Mouse (Mus musculus) CH12.LX (cell line): ENCODE results near the gene Pdcd1. TPM values are rescaled to one million over a fixed set of nuclear protein-coding genes. Genes with fewer than 3 reads are reported as not detected.

Source experiments
- DNase-seq: peaks from one replicate; pipeline ENCODE4 v3.0.0-alpha.2; 2013; ENCODE audit errors: extremely low read depth
- H3K27ac ChIP-seq: 2 replicates; pipeline ENCODE4 v1.5.1; 2012; ENCODE audit warnings: low read depth, mild to moderate bottlenecking, control low read depth, moderate library complexity; ENCODE audit not compliant: insufficient read depth
- H3K27me3 ChIP-seq: replicated peaks from 2 replicates; pipeline ENCODE3; 2012; ENCODE audit warnings: inconsistent platforms
- H3K36me3 ChIP-seq, 2 experiments: replicated peaks in 1 of 2; 2 replicates each; pipeline versions ENCODE3 to v1.6.1; 2012; ENCODE audit warnings: inconsistent platforms in 1 of 2, low read length in 1 of 2, mild to moderate bottlenecking in 1 of 2, mixed read lengths in 1 of 2, moderate library complexity in 1 of 2; ENCODE audit not compliant: control insufficient read depth in 1 of 2, insufficient read depth in 1 of 2
- H3K4me1 ChIP-seq, 2 experiments: 2 replicates each; pipeline ENCODE4 v1.6.1; 2012; ENCODE audit warnings: inconsistent platforms in 1 of 2, moderate library complexity in 1 of 2; ENCODE audit not compliant: insufficient read depth in 2 of 2, control insufficient read depth in 1 of 2
- H3K4me2 ChIP-seq: 2 replicates; pipeline ENCODE4 v1.6.1; 2012; ENCODE audit warnings: low read depth, mild to moderate bottlenecking, control low read depth; ENCODE audit not compliant: poor library complexity, insufficient read depth, severe bottlenecking
- H3K4me3 ChIP-seq, 3 experiments: fragments of 150-350 bp in 1 of 3; sonication (generic) in 1 of 3; replicated peaks in 1 of 3; 2 replicates each; pipeline versions ENCODE3 to v1.5.1; 2011 to 2012; ENCODE audit warnings: low read depth in 2 of 3, low read length in 2 of 3, mild to moderate bottlenecking in 2 of 3, moderate library complexity in 2 of 3, control low read depth in 1 of 3, improper control_type of control experiment in 1 of 3, inconsistent platforms in 1 of 3, mixed read lengths in 1 of 3; ENCODE audit not compliant: poor library complexity in 1 of 3
- H3K79me2 ChIP-seq: replicated peaks from 2 replicates; pipeline ENCODE4 v1.6.1; 2012; ENCODE audit warnings: mild to moderate bottlenecking, moderate library complexity; ENCODE audit not compliant: control insufficient read depth, poor library complexity, insufficient read depth, severe bottlenecking; ENCODE audit errors: extremely low read depth
- H3K9ac ChIP-seq: 2 replicates; pipeline ENCODE4 v1.6.1; 2012; ENCODE audit warnings: low read depth, mild to moderate bottlenecking, control low read depth, moderate library complexity; ENCODE audit not compliant: insufficient read depth
- H3K9me3 ChIP-seq: replicated peaks from 2 replicates; pipeline ENCODE3; 2012; ENCODE audit warnings: low read length, inconsistent platforms, mixed read lengths
- BHLHE40 ChIP-seq: IDR thresholded peaks from 2 replicates; pipeline ENCODE4 v1.6.1; 2011; ENCODE audit warnings: mild to moderate bottlenecking, low read depth, low read length, improper control_type of control experiment
- CHD1 ChIP-seq: IDR thresholded peaks from 2 replicates; pipeline ENCODE4 v1.6.1; 2012; ENCODE audit warnings: low read depth, low read length, improper control_type of control experiment, inconsistent platforms
- CHD2 ChIP-seq: IDR thresholded peaks from 2 replicates; pipeline ENCODE4 v1.6.1; 2011; ENCODE audit warnings: low read length, improper control_type of control experiment
- E2F4 ChIP-seq: IDR thresholded peaks from 2 replicates; pipeline ENCODE4 v1.6.1; 2011; ENCODE audit warnings: low read depth, low read length, improper control_type of control experiment; ENCODE audit not compliant: insufficient replicate concordance
- ELF1 ChIP-seq: IDR thresholded peaks from 2 replicates; pipeline ENCODE4 v1.6.1; 2014; ENCODE audit warnings: low read depth, mild to moderate bottlenecking, inconsistent platforms, low read length, improper control_type of control experiment
- EP300 ChIP-seq: IDR thresholded peaks from 2 replicates; pipeline ENCODE4 v1.6.1; 2011; ENCODE audit warnings: low read length, improper control_type of control experiment
- ETS1 ChIP-seq: conservative IDR thresholded peaks from 2 replicates; pipeline ENCODE4 v1.6.1; 2012; ENCODE audit warnings: low read depth, mild to moderate bottlenecking, inconsistent platforms, low read length, improper control_type of control experiment, moderate library complexity
- GABPA ChIP-seq: IDR thresholded peaks from 2 replicates; pipeline ENCODE4 v1.6.1; 2012; ENCODE audit warnings: low read depth, low read length, improper control_type of control experiment, inconsistent platforms; ENCODE audit not compliant: insufficient replicate concordance
- HCFC1 ChIP-seq: IDR thresholded peaks from 2 replicates; pipeline ENCODE4 v1.6.1; 2012; ENCODE audit warnings: low read depth, mild to moderate bottlenecking, inconsistent platforms, low read length, improper control_type of control experiment
- JUN ChIP-seq: IDR thresholded peaks from 2 replicates; pipeline ENCODE4 v1.6.1; 2011; ENCODE audit warnings: low read depth, mild to moderate bottlenecking, low read length, improper control_type of control experiment, moderate library complexity; ENCODE audit not compliant: insufficient read depth
- JUND ChIP-seq: conservative IDR thresholded peaks from 2 replicates; pipeline ENCODE4 v1.6.1; 2011; ENCODE audit warnings: low read depth, low read length, improper control_type of control experiment
- KAT2A ChIP-seq: IDR thresholded peaks from 2 replicates; pipeline ENCODE4 v1.6.1; 2012; ENCODE audit warnings: low read length, improper control_type of control experiment, inconsistent platforms; ENCODE audit not compliant: insufficient replicate concordance
- MAFK ChIP-seq: IDR thresholded peaks from 2 replicates; pipeline ENCODE4 v1.6.1; 2011; ENCODE audit warnings: low read length, improper control_type of control experiment; ENCODE audit not compliant: insufficient replicate concordance
- MAX ChIP-seq: IDR thresholded peaks from 2 replicates; pipeline ENCODE4 v1.6.1; 2011; ENCODE audit warnings: low read length, improper control_type of control experiment
- MAZ ChIP-seq: IDR thresholded peaks from 2 replicates; pipeline ENCODE4 v1.6.1; 2012; ENCODE audit warnings: low read depth, mild to moderate bottlenecking, inconsistent platforms, low read length, improper control_type of control experiment, moderate library complexity
- MEF2A ChIP-seq: IDR thresholded peaks from 2 replicates; pipeline ENCODE4 v1.6.1; 2014; ENCODE audit warnings: low read depth, mild to moderate bottlenecking, inconsistent platforms, low read length, improper control_type of control experiment, borderline replicate concordance
- MXI1 ChIP-seq: IDR thresholded peaks from 2 replicates; pipeline ENCODE4 v1.6.1; 2011; ENCODE audit warnings: mild to moderate bottlenecking, low read depth, low read length, improper control_type of control experiment
- NELFE ChIP-seq: IDR thresholded peaks from 2 replicates; pipeline ENCODE4 v1.6.1; 2011; ENCODE audit warnings: low read depth, low read length, improper control_type of control experiment
- PAX5 ChIP-seq: IDR thresholded peaks from 2 replicates; pipeline ENCODE4 v1.6.1; 2012; ENCODE audit warnings: low read length, inconsistent platforms, mixed read lengths
- POLR2AphosphoS2 ChIP-seq: IDR thresholded peaks from 2 replicates; pipeline ENCODE4 v1.6.1; 2011; ENCODE audit warnings: low read depth, low read length, improper control_type of control experiment
- RCOR1 ChIP-seq: conservative IDR thresholded peaks from 2 replicates; pipeline ENCODE4 v1.6.1; 2012; ENCODE audit warnings: low read depth, mild to moderate bottlenecking, inconsistent platforms, low read length, improper control_type of control experiment
- SMC3 ChIP-seq: IDR thresholded peaks from 2 replicates; pipeline ENCODE4 v1.6.1; 2011; ENCODE audit warnings: low read depth, low read length, improper control_type of control experiment
- TBP ChIP-seq: conservative IDR thresholded peaks from 2 replicates; pipeline ENCODE4 v1.6.1; 2011; ENCODE audit warnings: low read depth, low read length, improper control_type of control experiment
- USF1 ChIP-seq: IDR thresholded peaks from 2 replicates; pipeline ENCODE4 v1.6.1; 2014; ENCODE audit warnings: low read depth, mild to moderate bottlenecking, inconsistent platforms, low read length, improper control_type of control experiment
- USF2 ChIP-seq: conservative IDR thresholded peaks from 2 replicates; pipeline ENCODE4 v1.6.1; 2011; ENCODE audit warnings: low read depth, low read length, improper control_type of control experiment
- ZC3H11A ChIP-seq: IDR thresholded peaks from 2 replicates; pipeline ENCODE4 v1.6.1; 2012; ENCODE audit warnings: low read depth, mild to moderate bottlenecking, inconsistent platforms, low read length, improper control_type of control experiment
- ZKSCAN1 ChIP-seq: IDR thresholded peaks from 2 replicates; pipeline ENCODE4 v1.6.1; 2012; ENCODE audit warnings: low read depth, inconsistent platforms, low read length, improper control_type of control experiment, borderline replicate concordance
- ZNF384 ChIP-seq: IDR thresholded peaks from 2 replicates; pipeline ENCODE4 v1.6.1; 2012; ENCODE audit warnings: low read depth, low read length, improper control_type of control experiment, inconsistent platforms
- dilution Hi-C: fragments of 300-500 bp; cut with MboI; formaldehyde crosslinking; loops from 2 replicates; pipeline ENCODE4 v1.14.3; 2020; ENCODE audit warnings: low sequenced_read_pairs; ENCODE audit not compliant: extremely low pct_unique_long_range_greater_than_20kb, extremely low pct_ligation_motif_present
- in situ Hi-C: fragments of 300-500 bp; cut with MboI; formaldehyde crosslinking; loops from 3 replicates; pipeline ENCODE4 v1.14.3; 2019; ENCODE audit warnings: low sequenced_read_pairs, low pct_ligation_motif_present, low pct_unique_long_range_greater_than_20kb, mixed read lengths
- polyA plus RNA-seq: library from polyadenylated mRNA; unstranded; fragments of >175 nt; gene quantifications from 2 replicates; pipeline ENCODE4 v1.2.1, GENCODE M21; 2012; ENCODE audit warnings: low read depth; ENCODE audit not compliant: insufficient read length
- total RNA-seq, 2 experiments: library from RNA; depleted of rRNA; stranded (reverse); fragments of 300-350 nt in 1 of 2; fragments of >200 nt in 1 of 2; gene quantifications; 2 replicates each; pipeline ENCODE4 v1.2.3; 2012 to 2014

The Pdcd1 gene
- total and polyA plus RNA-seq, 3 experiments, result 26.4 to 35.1 (median 30.1) TPM

GRCm38 (mm10) chr1:94034984-94035743, 17.2 kb downstream of the Pdcd1 start (continued):
- no peak for TF ChIP-seq USF1
- TF ChIP-seq USF2, result no peak
- peak; percentile 94 for TF ChIP-seq JUN
- peak; percentile 74; the same call in 1 of the 2 replicates for TF ChIP-seq BHLHE40
- TF ChIP-seq SMC3, result peak; percentile 78
- peak; percentile 94 for TF ChIP-seq JUND
- peak; percentile 65 for TF ChIP-seq MAZ
- TF ChIP-seq HCFC1, result peak; percentile 62
- no peak; the same call in 1 of the 2 replicates for TF ChIP-seq NELFE
- peak; percentile 51; the same call in 1 of the 2 replicates for TF ChIP-seq MXI1
- no peak for TF ChIP-seq POLR2AphosphoS2
- TF ChIP-seq CHD2, result peak; percentile 68
- no peak; the same call in none of the 2 replicates for TF ChIP-seq MAX
- no peak for TF ChIP-seq ZC3H11A
- peak; percentile 100 for TF ChIP-seq ZNF384
- TF ChIP-seq ETS1, result peak; percentile 97
- 0 out of 2 replicates have a peak, but pooled peaks have one; percentile 69 for TF ChIP-seq TBP
- peak; percentile 73 for TF ChIP-seq MAFK
- no peak for TF ChIP-seq PAX5
- TF ChIP-seq, all 38 proteins: peak for 28

- H3K4me2 ChIP-seq, result no peak overlapping the region
- in situ Hi-C loops (no loop called here), dilution Hi-C loops (no loop called here)
- H3K27me3 ChIP-seq, result no peaks in the 10 kb centered on the region
- no peak for TF ChIP-seq E2F4
- no peak for TF ChIP-seq MXI1
- no peak for TF ChIP-seq EP300
- no peak for TF ChIP-seq MAFK
- TF ChIP-seq GABPA, result no peak
- TF ChIP-seq CHD2, result no peak
- no peak for TF ChIP-seq JUN
- TF ChIP-seq TBP, result no peak
- TF ChIP-seq ZKSCAN1, result no peak
- TF ChIP-seq MAX, result no peak
- no peak for TF ChIP-seq RCOR1
- no peak for TF ChIP-seq SMC3
- no peak for TF ChIP-seq MEF2A
- TF ChIP-seq KAT2A, result no peak
- no peak for TF ChIP-seq ELF1
- TF ChIP-seq CHD1, result no peak
- no peak for TF ChIP-seq ZNF384
- no peaks in the 10 kb centered on the region for H3K79me2 ChIP-seq
- no peak overlapping the region for H3K4me3 ChIP-seq
- peaks cover 6 to 18% of the 10 kb centered on the region in 2 experiments for H3K4me1 ChIP-seq
- peaks cover 0 to 11% of the 10 kb centered on the region in 2 experiments for H3K36me3 ChIP-seq
- no peak for DNase-seq
- no peak overlapping the region for H3K27ac ChIP-seq
- H3K9ac ChIP-seq, result no peak overlapping the region
- H3K9me3 ChIP-seq, result no peaks in the 10 kb centered on the region
Observed at GRCm38 (mm10) chr1:94033075-94033602, 19.2 kb downstream of the Pdcd1 start.
